Mouse (Mus musculus): Measurements from ENCODE around the gene Alg14. TPM values are rescaled to one million over a fixed set of nuclear protein-coding genes. Genes with fewer than 3 reads are reported as not detected.

Alg14 gene
- total RNA-seq, 2 experiments from 2014 or later, result 13.9 to 15.6 TPM

GRCm38 (mm10) chr3:121314149-121314548, 22.6 kb downstream of the Alg14 start:
- TF ChIP-seq CTCF (IDR thresholded peaks at IDR 0.05), result no peak
- intact Hi-C loops (cut with DNase I), result no loop called here
- H3K27ac ChIP-seq, result no peak overlapping the region
- DNase-seq (ENCODE audit: extremely low spot score in 1 of 2, low spot score in 2 of 2), result no peak
- H3K4me3 ChIP-seq, result no peak overlapping the region

GRCm38 (mm10) chr3:121315498-121315897, 23.9 kb downstream of the Alg14 start:
- no peak for DNase-seq (ENCODE audit: extremely low spot score in 1 of 2, low spot score in 2 of 2)
- Histone ChIP-seq H3K4me3 (no peak overlapping the region), H3K27ac (no peak overlapping the region)
- intact Hi-C loops (cut with DNase I), result no loop called here
- no peak for TF ChIP-seq CTCF (IDR thresholded peaks at IDR 0.05)

- TF ChIP-seq CTCF (IDR thresholded peaks at IDR 0.05), result no peak
- H3K27ac ChIP-seq, result no peak overlapping the region
- DNase-seq (ENCODE audit: extremely low spot score in 1 of 2, low spot score in 2 of 2), result no peak
- intact Hi-C loops (cut with DNase I), result no loop called here
- no peak overlapping the region for H3K4me3 ChIP-seq
Observed at GRCm38 (mm10) chr3:121319906-121320305, 28.3 kb downstream of the Alg14 start.

GRCm38 (mm10) chr3:121320896-121321295, 29.3 kb downstream of the Alg14 start:
- TF ChIP-seq CTCF (IDR thresholded peaks at IDR 0.05), result no peak
- intact Hi-C loops (cut with DNase I), result no loop called here
- Histone ChIP-seq H3K27ac (no peak overlapping the region), H3K4me3 (no peak overlapping the region)
- DNase-seq (ENCODE audit: extremely low spot score in 1 of 2, low spot score in 2 of 2), result no peak

- TF ChIP-seq CTCF (IDR thresholded peaks at IDR 0.05), result no peak
- Histone ChIP-seq H3K27ac (no peak overlapping the region), H3K4me3 (no peak overlapping the region)
- intact Hi-C loops (cut with DNase I), result no loop called here
- DNase-seq (ENCODE audit: extremely low spot score in 1 of 2, low spot score in 2 of 2), result no peak
Observed at GRCm38 (mm10) chr3:121323371-121323770, 31.8 kb downstream of the Alg14 start.

GRCm38 (mm10) chr3:121327406-121327805, 35.8 kb downstream of the Alg14 start:
- no peak for DNase-seq (ENCODE audit: extremely low spot score in 1 of 2, low spot score in 2 of 2)
- H3K27ac ChIP-seq, result no peak overlapping the region
- no peak for TF ChIP-seq CTCF (IDR thresholded peaks at IDR 0.05)
- no peak overlapping the region for H3K4me3 ChIP-seq
- intact Hi-C loops (cut with DNase I), result no loop called here

- Histone ChIP-seq H3K4me3 (no peak overlapping the region), H3K27ac (no peak overlapping the region)
- no peak for DNase-seq (ENCODE audit: extremely low spot score in 1 of 2, low spot score in 2 of 2)
- no peak for TF ChIP-seq CTCF (IDR thresholded peaks at IDR 0.05)
- intact Hi-C loops (cut with DNase I), result no loop called here
Observed at GRCm38 (mm10) chr3:121329647-121330046, 38.1 kb downstream of the Alg14 start.

GRCm38 (mm10) chr3:121330244-121330646, 38.7 kb downstream of the Alg14 start:
- TF ChIP-seq CTCF (IDR thresholded peaks at IDR 0.05), result no peak
- H3K4me3 ChIP-seq, result no peak overlapping the region
- H3K27ac ChIP-seq, result no peak overlapping the region
- DNase-seq (ENCODE audit: extremely low spot score in 1 of 2, low spot score in 2 of 2), result no peak
- intact Hi-C loops (cut with DNase I), result no loop called here

GRCm38 (mm10) chr3:121336234-121336890, 44.8 kb downstream of the Alg14 start:
- TF ChIP-seq CTCF (IDR thresholded peaks at IDR 0.05), result no peak
- Histone ChIP-seq H3K4me3 (no peak overlapping the region), H3K27ac (no peak overlapping the region)
- intact Hi-C loops (cut with DNase I), result no loop called here
- no peak for DNase-seq (ENCODE audit: extremely low spot score in 1 of 2, low spot score in 2 of 2)

GRCm38 (mm10) chr3:121338687-121339086, 47.1 kb downstream of the Alg14 start:
- intact Hi-C loops (cut with DNase I), result no loop called here
- TF ChIP-seq CTCF (IDR thresholded peaks at IDR 0.05), result no peak

GRCm38 (mm10) chr3:121340321-121340761, 48.8 kb downstream of the Alg14 start:
- Histone ChIP-seq H3K4me3 (no peak overlapping the region), H3K27ac (no peak overlapping the region)
- no peak for TF ChIP-seq CTCF (IDR thresholded peaks at IDR 0.05)
- DNase-seq (ENCODE audit: extremely low spot score in 1 of 2, low spot score in 2 of 2), result no peak
- intact Hi-C loops (cut with DNase I), result no loop called here

More at GRCm38 (mm10) chr3:121338687-121339086, 47.1 kb downstream of the Alg14 start:
- Histone ChIP-seq H3K4me3 (no peak overlapping the region), H3K27ac (no peak overlapping the region)
- DNase-seq (ENCODE audit: extremely low spot score in 1 of 2, low spot score in 2 of 2), result no peak

GRCm38 (mm10) chr3:121343224-121343623, 51.7 kb downstream of the Alg14 start:
- no peak for TF ChIP-seq CTCF (IDR thresholded peaks at IDR 0.05)
- Histone ChIP-seq H3K4me3 (no peak overlapping the region), H3K27ac (no peak overlapping the region)
- DNase-seq (ENCODE audit: extremely low spot score in 1 of 2, low spot score in 2 of 2), result no peak
- intact Hi-C loops (cut with DNase I), result no loop called here
